Mouse (Mus musculus) kidney, postnatal 4 days (tissue): ENCODE data around the gene Cnot2.
"Not testable (repeated sequence)": the region's sequence is repeated elsewhere in the genome, so short reads cannot be mapped to it uniquely, and the experiment has no call there.

Source experiments
- DNase-seq, 2 experiments: peaks; one replicate each; pipeline ENCODE4 v3.0.0; 2021; ENCODE audit warnings: mixed read lengths in 2 of 2

Gene Cnot2

GRCm38 (mm10) chr10:116581369-116581718 lies at the start of gene Cnot2:
TSS of gene Cnot2 (minus strand) at chr10:116581511.
- peak; percentile 98 for DNase-seq

GRCm38 (mm10) chr10:116628926-116629325 lies 47.6 kb upstream of the Cnot2 start:
- no peak for DNase-seq

GRCm38 (mm10) chr10:116626009-116626408 lies 44.7 kb upstream of the Cnot2 start:
- no peak for DNase-seq

GRCm38 (mm10) chr10:116613250-116613649 lies 31.9 kb upstream of the Cnot2 start:
- DNase-seq, result not testable (repeated sequence)

- DNase-seq, result no peak
Measured at GRCm38 (mm10) chr10:116604905-116605162, 23.5 kb upstream of the Cnot2 start.

GRCm38 (mm10) chr10:116604081-116604904 lies 23.0 kb upstream of the Cnot2 start:
- DNase-seq, result no peak

GRCm38 (mm10) chr10:116599056-116599850 lies 17.9 kb upstream of the Cnot2 start:
- no peak for DNase-seq

GRCm38 (mm10) chr10:116582738-116583137 lies 1.4 kb upstream of the Cnot2 start:
- DNase-seq, result peak; percentile 32 to 46

- DNase-seq, result peak; percentile 75 to 84
Measured at GRCm38 (mm10) chr10:116581719-116582481, 589 bp upstream of the Cnot2 start.

- peak; percentile 57 to 76 for DNase-seq
Measured at GRCm38 (mm10) chr10:116580591-116581358, 536 bp downstream of the Cnot2 start.

- DNase-seq, result no peak
Measured at GRCm38 (mm10) chr10:116579478-116579877, 1.8 kb downstream of the Cnot2 start.

- no peak for DNase-seq
Measured at GRCm38 (mm10) chr10:116578375-116578774, 2.9 kb downstream of the Cnot2 start.

GRCm38 (mm10) chr10:116577181-116577580 lies 4.1 kb downstream of the Cnot2 start:
- no peak for DNase-seq

GRCm38 (mm10) chr10:116576071-116576470 lies 5.2 kb downstream of the Cnot2 start:
- DNase-seq, result not testable (repeated sequence)

GRCm38 (mm10) chr10:116570526-116570925 lies 10.8 kb downstream of the Cnot2 start:
- DNase-seq, result no peak

GRCm38 (mm10) chr10:116568539-116568938 lies 12.8 kb downstream of the Cnot2 start:
- DNase-seq, result no peak

- DNase-seq, result no peak
Measured at GRCm38 (mm10) chr10:116567491-116568405, 13.6 kb downstream of the Cnot2 start.

GRCm38 (mm10) chr10:116566492-116566891 lies 14.8 kb downstream of the Cnot2 start:
- DNase-seq, result not testable (repeated sequence)

- DNase-seq, result no peak
Measured at GRCm38 (mm10) chr10:116564828-116565602, 16.3 kb downstream of the Cnot2 start.

GRCm38 (mm10) chr10:116562731-116563480 lies 18.4 kb downstream of the Cnot2 start:
- DNase-seq, result no peak
